Mouse (Mus musculus) central nervous system, embryonic 18 days (tissue): Measurements from ENCODE around the gene Borcs6. TPM values are rescaled to one million over a fixed set of nuclear protein-coding genes. Genes with fewer than 3 reads are reported as not detected.

ENCODE experiments used
- polyA plus RNA-seq: library from polyadenylated mRNA; depleted of rRNA; stranded (reverse); fragments of >200 nt; gene quantifications from 2 replicates; pipeline ENCODE4 v1.2.3, GENCODE M21; 2012; rRNA removed

The Borcs6 gene
- polyA plus RNA-seq, result 25.1 and 25.6 TPM in 2 replicates

GRCm38 (mm10) chr11:69059357-69059974 is at the start of gene Borcs6:
Gene Borcs6, plus strand, starts transcription at chr11:69059717.

GRCm38 (mm10) chr11:69015644-69016441 is 43.7 kb upstream of the Borcs6 start, which contains the start of gene Ctc1:
Gene Ctc1, plus strand, starts transcription at chr11:69015911.

GRCm38 (mm10) chr11:69045531-69046394 is 13.8 kb upstream of the Borcs6 start, which contains the start of gene Aurkb:
Gene Aurkb, plus strand, starts transcription at chr11:69045647.

GRCm38 (mm10) chr11:69070590-69071222 is 11.2 kb downstream of the Borcs6 start, which contains the start of gene Tmem107:
Gene Tmem107, plus strand, starts transcription at chr11:69070806.

GRCm38 (mm10) chr11:69088103-69088855 is 28.8 kb downstream of the Borcs6 start, which contains the start of gene Vamp2:
Gene Vamp2, plus strand, starts transcription at chr11:69088490.

GRCm38 (mm10) chr11:69094697-69095429 is 35.3 kb downstream of the Borcs6 start, which contains the start of gene Per1:
Gene Per1, plus strand, starts transcription at chr11:69095217.

Other genes with a start within 250 kb of the Borcs6 start
- gene Ndel1, start 187.9 kb upstream of the Borcs6 start, polyA plus RNA-seq, result 82.7 and 83.6 TPM in 2 replicates
- 0.05 and 0.34 TPM in 2 replicates for gene Rnf222, start 171.2 kb upstream of the Borcs6 start, polyA plus RNA-seq
- 2,315 and 2,419 TPM in 2 replicates for gene Rpl26, start 158.1 kb upstream of the Borcs6 start, polyA plus RNA-seq
- 3.6 and 4.3 TPM in 2 replicates for gene Odf4, start 132.6 kb upstream of the Borcs6 start, polyA plus RNA-seq
- gene Arhgef15, start 102.2 kb upstream of the Borcs6 start, polyA plus RNA-seq, result 32.4 and 33.6 TPM in 2 replicates
- 2.6 and 2.7 TPM in 2 replicates for gene Slc25a35, start 91.6 kb upstream of the Borcs6 start, polyA plus RNA-seq
- 26.9 and 31.1 TPM in 2 replicates for gene Rangrf, start 84.5 kb upstream of the Borcs6 start, polyA plus RNA-seq
- 21.3 and 22.2 TPM in 2 replicates for gene Pfas, start 51.3 kb upstream of the Borcs6 start, polyA plus RNA-seq
- gene Ctc1, start 43.8 kb upstream of the Borcs6 start, polyA plus RNA-seq, result 102 and 109 TPM in 2 replicates
- gene Aurkb, start 14.1 kb upstream of the Borcs6 start, polyA plus RNA-seq, result 16.9 and 19.1 TPM in 2 replicates
- gene Tmem107, start 11.1 kb downstream of the Borcs6 start, polyA plus RNA-seq, result 32.3 and 33.9 TPM in 2 replicates
- gene Vamp2, start 28.8 kb downstream of the Borcs6 start, polyA plus RNA-seq, result 324 and 361 TPM in 2 replicates
- 11.5 and 13.7 TPM in 2 replicates for gene Per1, start 35.5 kb downstream of the Borcs6 start, polyA plus RNA-seq
- gene Hes7, start 60.7 kb downstream of the Borcs6 start, polyA plus RNA-seq, result 1.6 and 1.7 TPM in 2 replicates
- gene 9130213A22Rik, start 62.9 kb downstream of the Borcs6 start, polyA plus RNA-seq, result 1.2 TPM in 2 replicates
- gene Aloxe3, start 66.2 kb downstream of the Borcs6 start, polyA plus RNA-seq, result 16.7 and 18.3 TPM in 2 replicates
- 0.49 and 1.0 TPM in 2 replicates for gene Alox12b, start 97.3 kb downstream of the Borcs6 start, polyA plus RNA-seq
- 0.36 and 0.44 TPM in 2 replicates for gene Alox8, start 138.1 kb downstream of the Borcs6 start, polyA plus RNA-seq
- gene Gucy2e, start 177.3 kb downstream of the Borcs6 start, polyA plus RNA-seq, result 0.60 and 0.67 TPM in 2 replicates